Mouse (Mus musculus) myocyte (in vitro differentiated cells): ENCODE measurements around the gene Farp1.

ENCODE experiments used
- CEBPB ChIP-seq: IDR thresholded peaks from 2 replicates; pipeline ENCODE4 v1.6.1; 2011; ENCODE audit warnings: mild to moderate bottlenecking, moderate library complexity; ENCODE audit not compliant: poor library complexity, insufficient read depth, severe bottlenecking
- MYOG ChIP-seq, 3 experiments: IDR thresholded peaks; one replicate each; pipeline ENCODE4 v1.6.1; 2011; ENCODE audit warnings: control low read depth in 2 of 3, low read depth in 2 of 3, mild to moderate bottlenecking in 2 of 3; ENCODE audit not compliant: insufficient read length in 2 of 3, control insufficient read depth in 1 of 3, insufficient read depth in 1 of 3
- POLR2A ChIP-seq: IDR thresholded peaks from one replicate; pipeline ENCODE4 v1.6.1; 2011; ENCODE audit warnings: low read depth, mild to moderate bottlenecking, control low read depth, moderate library complexity; ENCODE audit not compliant: insufficient read length
- REST ChIP-seq: IDR thresholded peaks from one replicate; pipeline ENCODE4 v1.6.1; 2011; ENCODE audit warnings: mild to moderate bottlenecking, control low read depth, moderate library complexity; ENCODE audit not compliant: insufficient read depth, insufficient read length
- USF1 ChIP-seq: IDR thresholded peaks from one replicate; pipeline ENCODE4 v1.6.1; 2011; ENCODE audit warnings: low read depth, mild to moderate bottlenecking, control low read depth, moderate library complexity

- no peak for TF ChIP-seq POLR2A
- no peak for TF ChIP-seq REST
- no peak for TF ChIP-seq USF1
- no peak for TF ChIP-seq MYOG (IDR thresholded peaks at IDR 0.05; ENCODE audit: control insufficient read depth in 1 of 3, insufficient read depth in 1 of 3, insufficient read length in 2 of 3, low read depth in 2 of 3)
- TF ChIP-seq CEBPB: no peak
Observed at GRCm38 (mm10) chr14:121092517-121092916, 57.5 kb downstream of the Farp1 start.
